Mouse (Mus musculus): ENCODE measurements around the gene Kdm2b.

- TF ChIP-seq GATA1 (IDR thresholded peaks at IDR 0.05; ENCODE audit: borderline replicate concordance, low read length) (no peak), FLI1 (IDR thresholded peaks at IDR 0.05; ENCODE audit: low read length) (no peak)
These were observed 45.9 kb upstream of the Kdm2b start for GRCm38 (mm10) chr5:123035564-123035963.

Data from megakaryocyte, embryonic 14.5 days (primary cell).